Mouse (Mus musculus) C2C12 (cell line): ENCODE data around the gene Sema3b.

Source experiments
- CEBPB ChIP-seq: IDR thresholded peaks from one replicate; pipeline ENCODE4 v1.6.1; 2011; ENCODE audit warnings: low read depth, mild to moderate bottlenecking, control low read depth, moderate library complexity
- CTCF ChIP-seq: IDR thresholded peaks from one replicate; pipeline ENCODE4 v1.5.1; 2011; ENCODE audit not compliant: control insufficient read depth, insufficient read depth, insufficient read length
- MAX ChIP-seq: IDR thresholded peaks from one replicate; pipeline ENCODE4 v1.6.1; 2011; ENCODE audit warnings: mild to moderate bottlenecking, control low read depth
- USF1 ChIP-seq: IDR thresholded peaks from one replicate; pipeline ENCODE4 v1.6.1; 2011; ENCODE audit warnings: low read depth, mild to moderate bottlenecking, control low read depth, moderate library complexity

GRCm38 (mm10) chr9:107630576-107630975, 21.5 kb upstream of the Sema3b start:
- no peak for TF ChIP-seq CEBPB
- no peak for TF ChIP-seq MAX
- no peak for TF ChIP-seq CTCF
- no peak for TF ChIP-seq USF1
